Mouse (Mus musculus) embryo, embryonic 10.5 days (tissue): ENCODE results near the gene Hepacam.

Source experiments
- DNase-seq: peaks from one replicate; pipeline ENCODE4 v3.0.0-alpha.2; 2015; ENCODE audit warnings: low spot score

Hepacam gene

DNA sequence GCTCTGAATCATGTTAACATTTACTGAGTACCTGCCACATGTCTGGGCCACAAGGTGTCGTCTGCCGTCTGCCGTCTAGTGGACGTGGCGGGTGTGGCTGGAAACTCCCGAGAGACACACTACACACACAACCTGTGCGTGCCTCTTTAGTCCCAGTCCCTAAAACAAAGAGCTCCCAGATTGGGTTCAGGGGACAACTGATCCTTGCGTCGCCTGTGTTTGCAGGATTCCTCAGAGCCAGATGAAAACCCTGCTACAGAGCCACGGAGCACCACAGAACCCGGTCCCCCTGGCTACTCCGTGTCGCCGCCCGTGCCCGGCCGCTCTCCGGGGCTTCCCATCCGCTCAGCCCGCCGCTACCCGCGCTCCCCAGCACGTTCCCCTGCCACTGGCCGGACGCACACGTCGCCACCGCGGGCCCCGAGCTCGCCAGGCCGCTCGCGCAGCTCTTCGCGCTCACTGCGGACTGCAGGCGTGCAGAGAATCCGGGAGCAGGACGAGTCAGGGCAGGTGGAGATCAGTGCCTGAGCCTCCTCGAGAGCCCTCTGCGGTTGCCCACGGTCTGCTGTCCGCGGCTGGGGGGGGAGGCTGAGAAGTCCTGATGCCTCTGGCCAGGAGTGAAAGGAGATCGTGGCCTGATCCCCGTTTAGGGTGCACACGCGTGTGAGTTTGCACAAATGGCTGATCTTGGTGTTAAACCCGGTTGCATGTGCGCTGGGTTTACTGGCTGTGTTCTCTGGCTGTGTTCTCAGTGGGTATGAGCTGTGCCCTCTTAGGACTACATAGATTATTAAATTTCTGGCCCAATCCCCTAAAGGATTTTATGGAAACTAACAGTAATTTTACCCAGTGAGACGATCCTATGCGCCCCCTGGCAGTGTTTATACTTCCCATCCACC is 17.4 kb downstream of the Hepacam start:
- DNase-seq = peak; percentile 71

DNA sequence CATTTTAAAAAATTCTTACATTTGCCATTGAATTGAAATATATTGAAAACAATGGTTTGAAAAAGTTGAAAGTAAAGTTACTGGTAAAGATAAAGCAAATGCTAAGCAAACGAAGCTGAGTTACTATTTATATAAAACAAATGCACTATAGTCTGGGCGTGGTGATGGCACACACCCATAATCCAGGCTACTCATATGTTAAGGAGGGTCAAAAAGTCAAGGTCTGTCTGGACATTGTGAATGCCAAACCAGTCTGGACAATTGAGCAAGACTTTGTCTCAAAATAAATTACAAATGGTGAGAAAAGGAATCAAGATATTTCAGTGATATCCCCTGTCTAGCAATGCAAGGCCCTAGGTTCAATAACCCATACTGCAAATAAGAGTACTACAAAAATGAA is 23.7 kb downstream of the Hepacam start:
- DNase-seq = no peak

DNA sequence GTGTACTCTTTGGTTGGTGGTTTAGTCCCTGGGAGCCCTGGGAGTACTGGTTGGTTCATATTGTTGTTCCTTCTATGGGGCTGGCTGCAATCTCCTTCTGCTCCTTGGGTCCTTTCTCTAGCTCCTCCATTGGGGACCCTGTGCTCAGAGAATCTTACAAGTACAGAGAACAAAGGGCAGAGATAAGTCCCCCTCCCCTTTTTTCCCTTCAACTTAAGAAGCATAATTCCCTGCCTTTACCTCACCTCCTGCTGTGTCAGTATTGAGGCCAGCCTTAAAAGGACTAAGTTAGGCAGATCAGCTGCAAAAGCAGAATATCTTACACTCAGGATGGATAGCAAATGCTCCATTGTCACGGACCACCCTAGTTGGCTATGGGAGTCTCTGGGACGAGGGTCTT is 24.9 kb downstream of the Hepacam start:
- DNase-seq = no peak

DNA sequence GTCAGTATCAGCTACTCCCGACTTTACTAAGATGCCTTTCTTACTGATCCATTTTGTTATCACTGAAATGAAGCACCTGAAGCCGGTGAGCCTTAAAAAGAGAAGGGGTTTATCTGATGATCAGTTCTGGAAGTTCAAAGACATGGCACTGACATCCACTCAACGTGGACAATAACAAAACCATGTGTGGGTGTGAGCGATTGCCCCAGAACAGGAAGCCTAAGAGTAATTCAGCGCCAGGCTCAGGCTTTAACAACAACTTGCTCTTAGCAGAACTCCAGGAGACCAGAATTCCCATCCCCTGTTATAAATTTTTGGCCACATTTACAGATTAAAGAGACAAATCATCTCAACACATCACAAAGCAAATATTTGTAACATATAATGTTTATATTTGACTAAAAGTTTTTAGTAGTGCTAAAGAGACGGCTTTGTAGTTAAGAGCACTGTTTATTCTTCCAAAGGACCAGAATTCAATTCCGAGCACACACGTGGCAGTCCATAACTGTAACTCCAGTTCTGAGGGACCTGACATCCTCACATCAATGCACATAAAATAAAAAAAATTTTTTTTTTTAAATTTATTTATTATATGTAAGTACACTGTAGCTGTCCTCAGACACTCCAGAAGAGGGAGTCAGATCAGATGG is 26.5 kb downstream of the Hepacam start:
- no peak for DNase-seq

DNA sequence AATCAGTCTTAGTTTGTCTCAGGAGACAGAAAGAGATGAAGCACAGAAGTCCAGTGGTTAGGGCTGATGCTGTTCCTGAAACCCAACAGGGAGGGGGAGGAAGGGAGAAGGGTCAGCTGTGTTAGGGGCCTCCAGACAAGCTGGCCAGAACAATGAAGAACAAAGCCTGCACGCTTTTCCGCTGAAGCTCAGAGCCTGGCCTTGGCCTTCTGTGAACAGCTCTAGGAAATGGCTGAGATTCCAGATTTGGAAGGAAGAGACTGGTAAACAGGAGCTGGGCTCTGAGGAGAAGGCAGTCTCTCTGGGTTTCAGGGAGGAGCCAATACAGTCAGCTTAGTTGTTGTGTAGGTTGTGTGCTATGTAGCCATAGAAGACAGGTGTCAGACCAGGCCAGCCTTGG is 33.4 kb downstream of the Hepacam start:
- DNase-seq = peak; percentile 8

DNA sequence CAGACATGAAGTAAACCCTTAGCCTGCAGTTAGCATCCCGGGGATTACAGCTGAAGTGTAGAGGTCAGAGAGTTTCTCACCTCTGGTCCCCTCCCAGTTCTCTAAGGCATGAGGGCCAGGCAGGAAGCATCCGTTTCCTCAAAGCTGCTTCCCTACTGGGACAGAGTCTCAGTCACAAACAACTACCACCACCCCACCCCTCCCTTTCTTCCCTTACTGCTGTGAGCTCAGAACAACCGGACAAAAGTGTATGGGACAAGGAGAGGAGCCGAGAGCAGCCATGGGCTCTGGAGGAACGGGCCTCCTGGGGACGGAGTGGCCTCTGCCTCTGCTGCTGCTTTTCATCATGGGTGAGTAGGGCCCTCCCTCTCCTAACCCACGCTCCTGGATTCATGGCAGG is 34.7 kb downstream of the Hepacam start, which contains the start of gene Robo4:
Gene Robo4, plus strand, starts transcription at position 96 of the 400 bp plus-strand sequence.
- DNase-seq = peak; percentile 22

DNA sequence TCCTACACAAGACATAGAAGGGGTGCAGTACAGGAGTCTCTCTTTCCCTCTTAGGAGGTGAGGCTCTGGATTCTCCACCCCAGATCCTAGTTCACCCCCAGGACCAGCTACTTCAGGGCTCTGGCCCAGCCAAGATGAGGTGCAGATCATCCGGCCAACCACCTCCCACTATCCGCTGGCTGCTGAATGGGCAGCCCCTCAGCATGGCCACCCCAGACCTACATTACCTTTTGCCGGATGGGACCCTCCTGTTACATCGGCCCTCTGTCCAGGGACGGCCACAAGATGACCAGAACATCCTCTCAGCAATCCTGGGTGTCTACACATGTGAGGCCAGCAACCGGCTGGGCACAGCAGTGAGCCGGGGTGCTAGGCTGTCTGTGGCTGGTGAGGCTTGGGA is 35.4 kb downstream of the Hepacam start:
- no peak for DNase-seq

DNA sequence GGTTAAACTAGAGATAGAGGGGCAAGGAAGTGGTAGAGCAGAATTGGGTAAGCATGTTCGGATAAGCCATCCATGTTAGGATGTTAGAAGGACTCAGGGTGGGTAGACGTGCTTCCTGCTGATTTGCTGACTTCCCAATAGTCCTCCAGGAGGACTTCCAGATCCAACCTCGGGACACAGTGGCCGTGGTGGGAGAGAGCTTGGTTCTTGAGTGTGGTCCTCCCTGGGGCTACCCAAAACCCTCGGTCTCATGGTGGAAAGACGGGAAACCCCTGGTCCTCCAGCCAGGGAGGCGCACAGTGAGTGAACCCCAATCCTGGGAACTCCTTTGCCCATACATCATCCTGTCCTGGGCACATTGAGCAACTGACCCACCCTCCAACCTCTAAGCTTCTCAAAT is 35.9 kb downstream of the Hepacam start:
- DNase-seq = no peak

DNA sequence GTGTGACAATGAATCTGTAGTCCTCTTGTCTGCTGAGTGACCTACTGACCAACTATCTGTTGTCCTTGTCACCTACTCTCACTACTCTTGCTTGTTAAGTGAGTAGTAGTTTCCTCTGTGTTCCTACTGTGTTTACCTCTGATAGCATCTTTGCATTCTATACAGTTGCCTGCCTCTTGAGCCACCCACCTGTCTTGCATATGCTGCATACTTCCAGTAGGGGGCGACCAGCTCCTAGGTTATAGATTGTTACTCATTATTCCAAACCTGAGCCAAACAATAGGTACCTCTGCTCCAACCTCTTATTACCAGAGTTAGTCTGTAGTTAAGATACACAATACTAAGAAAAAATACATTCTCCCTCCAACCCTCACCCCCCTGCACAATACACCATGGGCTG is 39.2 kb downstream of the Hepacam start:
- DNase-seq = peak; percentile 61

DNA sequence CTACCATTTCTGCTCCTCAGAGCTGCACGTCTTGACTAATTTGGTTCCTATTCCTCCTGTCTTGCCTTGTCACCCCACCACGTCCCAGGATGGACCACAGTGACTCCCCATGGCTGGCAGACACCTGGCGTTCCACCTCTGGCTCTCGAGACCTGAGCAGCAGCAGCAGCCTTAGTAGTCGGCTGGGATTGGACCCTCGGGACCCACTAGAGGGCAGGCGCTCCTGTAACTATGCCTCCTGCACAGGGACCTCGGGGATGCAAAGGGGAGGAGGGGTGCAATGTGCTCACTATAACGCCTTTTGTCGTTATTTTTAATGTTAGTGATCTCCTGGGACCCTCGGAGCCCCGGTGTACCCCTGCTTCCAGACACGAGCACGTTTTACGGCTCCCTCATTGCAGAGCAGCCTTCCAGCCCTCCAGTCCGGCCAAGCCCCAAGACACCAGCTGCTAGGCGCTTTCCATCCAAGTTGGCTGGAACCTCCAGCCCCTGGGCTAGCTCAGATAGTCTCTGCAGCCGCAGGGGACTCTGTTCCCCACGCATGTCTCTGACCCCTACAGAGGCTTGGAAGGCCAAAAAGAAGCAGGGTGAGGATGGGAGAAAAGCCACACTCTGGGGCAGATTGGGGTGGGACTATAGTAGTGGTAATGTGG is 40.8 kb downstream of the Hepacam start:
- DNase-seq = peak; percentile 53

DNA sequence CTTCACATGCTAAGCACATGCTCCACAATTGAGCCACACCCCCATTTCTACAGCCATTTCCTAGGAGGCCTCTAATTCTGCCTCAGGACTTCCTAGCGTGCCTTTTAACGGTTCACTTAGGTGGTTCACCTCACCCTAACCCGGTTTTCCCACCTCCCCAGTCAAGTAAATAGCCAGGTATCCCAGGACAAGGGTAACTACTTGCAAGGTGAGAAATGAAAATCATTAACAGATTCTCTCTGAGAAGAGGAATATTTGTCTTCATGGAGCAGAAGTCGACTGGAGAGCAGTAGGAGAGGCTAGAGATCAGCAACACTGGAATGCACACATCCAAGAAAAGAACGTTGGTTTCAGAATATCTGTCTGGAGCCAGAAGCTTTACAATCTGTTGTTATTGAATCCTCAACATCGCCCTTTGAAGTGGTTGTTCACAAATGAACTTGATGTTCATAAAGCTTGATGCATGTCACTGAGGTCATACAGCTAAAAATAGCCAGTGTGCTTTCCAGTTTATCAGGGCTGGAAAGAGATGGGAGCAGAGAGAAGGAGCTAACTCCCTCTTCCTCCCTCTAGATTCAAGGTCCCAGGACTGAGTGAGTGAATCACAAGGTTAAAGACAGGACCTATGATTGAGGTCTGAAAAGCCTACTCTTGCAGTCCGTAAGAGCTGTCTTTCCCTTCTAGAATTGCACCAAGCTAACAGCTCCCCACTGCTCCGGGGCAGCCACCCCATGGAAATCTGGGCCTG is 42.7 kb downstream of the Hepacam start:
- DNase-seq = no peak

DNA sequence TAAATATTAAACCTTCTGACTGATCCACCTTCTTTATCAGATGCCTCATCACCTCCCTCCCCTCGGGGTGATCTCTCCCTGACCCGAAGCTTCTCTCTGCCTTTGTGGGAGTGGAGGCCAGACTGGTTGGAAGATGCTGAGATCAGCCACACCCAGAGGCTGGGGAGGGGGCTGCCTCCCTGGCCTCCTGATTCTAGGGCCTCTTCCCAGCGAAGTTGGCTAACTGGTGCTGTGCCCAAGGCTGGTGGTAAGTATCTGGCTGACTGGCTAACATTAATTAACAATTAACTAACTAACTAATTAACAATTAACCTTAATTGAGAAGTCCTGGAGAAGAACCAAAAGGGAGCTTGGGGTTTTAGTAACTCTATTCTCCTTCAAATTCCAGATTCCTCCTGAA is 45.8 kb downstream of the Hepacam start:
- DNase-seq = no peak

DNA sequence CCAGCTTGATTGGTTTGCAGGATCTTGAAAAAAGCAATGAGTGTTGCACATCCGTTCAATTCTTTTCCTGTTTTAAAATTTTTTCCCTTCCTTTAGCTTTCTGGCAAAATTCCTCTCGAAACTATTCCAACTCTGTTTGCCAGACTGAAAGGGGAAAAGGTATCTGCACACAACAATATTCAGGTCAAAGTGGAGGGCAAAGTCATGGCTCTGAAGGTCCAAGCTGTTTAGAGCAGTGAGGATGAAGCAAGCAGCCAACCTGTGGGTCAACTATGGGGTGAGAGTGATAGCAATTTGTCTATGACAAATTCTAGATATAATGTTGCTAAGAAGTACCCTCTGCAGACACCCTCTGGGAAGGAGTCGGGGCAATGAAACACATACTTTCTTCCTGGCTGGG is 47.5 kb downstream of the Hepacam start:
- DNase-seq = no peak

DNA sequence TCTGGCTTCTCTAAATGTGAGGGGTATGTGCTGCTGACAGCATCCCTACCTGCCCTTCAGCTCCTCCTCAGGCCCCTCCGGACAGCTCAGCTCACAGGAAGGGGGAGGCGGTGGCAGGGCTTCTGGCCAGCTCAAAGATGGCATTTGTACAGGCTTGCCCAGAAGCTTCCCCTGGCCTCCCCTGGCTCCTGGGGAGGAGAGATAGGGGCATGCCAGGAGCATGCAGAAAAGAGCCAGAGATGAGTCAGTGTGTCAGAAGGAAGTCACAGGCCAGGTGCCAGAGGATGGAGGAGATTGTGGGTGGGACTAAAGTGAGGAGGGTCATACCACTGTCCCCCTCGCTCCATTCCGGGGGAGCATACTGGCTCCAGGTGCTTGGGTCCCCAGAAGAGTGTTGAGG is 51.6 kb downstream of the Hepacam start:
- DNase-seq = no peak

DNA sequence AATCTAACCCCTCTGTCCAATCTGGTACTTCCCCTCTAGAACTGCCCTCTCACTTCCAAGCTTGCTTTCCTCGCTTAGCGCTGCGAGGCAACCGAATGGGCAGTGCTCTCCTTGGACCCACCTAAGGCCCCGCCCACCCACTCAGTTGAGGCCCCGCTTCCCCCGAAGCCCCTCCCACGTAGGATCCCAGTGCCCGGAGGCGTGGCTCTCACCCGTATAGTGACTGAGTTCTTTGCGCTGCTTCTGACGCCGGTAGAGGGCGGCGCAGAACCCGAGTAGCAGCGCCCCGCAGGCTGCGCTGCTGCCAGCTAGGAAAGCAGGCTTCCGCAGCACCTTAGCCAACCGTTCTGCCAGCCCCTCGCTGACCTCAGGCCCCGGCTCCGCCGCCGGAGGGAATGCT is 53.5 kb downstream of the Hepacam start:
- DNase-seq = peak; percentile 97

DNA sequence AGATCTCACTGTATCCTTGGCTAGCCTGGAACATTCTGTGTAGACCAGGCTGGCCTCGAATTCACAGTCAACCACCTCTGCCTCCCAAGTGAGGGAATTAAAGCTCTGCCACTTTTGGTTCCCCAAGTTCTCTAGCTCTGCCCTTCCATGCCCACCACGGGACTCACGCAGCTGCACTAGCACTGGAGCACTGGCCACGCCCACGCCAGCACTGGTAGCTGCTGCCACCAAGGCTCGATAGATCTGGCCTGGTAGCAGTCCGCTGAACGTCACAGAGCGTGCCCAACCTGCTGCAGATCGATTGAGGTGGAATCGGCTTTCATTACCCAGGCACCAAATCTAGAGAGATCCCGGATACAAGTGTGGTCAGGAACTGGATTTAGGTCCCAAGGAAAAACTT is 54.1 kb downstream of the Hepacam start:
- DNase-seq = no peak

DNA sequence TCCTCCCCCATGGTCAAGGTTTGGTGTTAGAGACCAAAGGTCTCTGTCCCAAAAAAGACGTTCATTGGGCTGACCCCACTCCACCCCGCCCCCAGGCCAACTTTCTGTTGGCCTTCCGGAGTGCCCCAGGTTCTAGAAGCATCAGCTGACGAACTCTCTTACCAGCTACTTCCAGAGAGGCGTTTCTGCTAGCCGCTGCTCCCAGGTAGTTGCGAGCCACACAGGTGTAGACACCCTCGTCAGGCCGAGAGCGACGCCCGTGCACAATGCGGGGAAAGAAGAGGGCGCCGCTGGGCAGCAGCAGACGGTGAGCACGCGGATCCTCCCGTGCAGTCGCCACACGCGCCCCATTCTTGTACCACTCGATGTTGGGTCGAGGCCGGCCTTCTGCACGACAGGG is 62.2 kb downstream of the Hepacam start:
- no peak for DNase-seq

DNA sequence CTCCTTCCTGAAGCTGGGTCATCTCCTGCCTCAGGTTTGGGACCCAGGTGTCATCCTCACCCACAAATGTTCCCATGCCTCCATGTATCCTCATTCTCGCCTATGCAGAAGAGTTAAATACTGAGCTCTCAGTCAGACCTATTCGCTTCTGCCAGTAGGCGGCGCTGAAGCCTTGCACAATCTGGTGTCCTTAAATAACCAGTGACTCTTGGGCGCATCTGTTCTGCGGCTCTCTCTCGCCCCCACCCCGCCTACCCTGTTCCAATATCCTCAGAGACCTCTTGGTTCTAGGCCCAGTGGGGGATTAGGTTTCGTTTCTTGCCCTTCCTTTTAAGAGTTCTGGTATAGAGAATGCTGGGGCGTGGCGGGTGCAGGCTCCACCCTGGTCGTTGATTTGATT is 63.4 kb downstream of the Hepacam start:
- peak; percentile 97 for DNase-seq

DNA sequence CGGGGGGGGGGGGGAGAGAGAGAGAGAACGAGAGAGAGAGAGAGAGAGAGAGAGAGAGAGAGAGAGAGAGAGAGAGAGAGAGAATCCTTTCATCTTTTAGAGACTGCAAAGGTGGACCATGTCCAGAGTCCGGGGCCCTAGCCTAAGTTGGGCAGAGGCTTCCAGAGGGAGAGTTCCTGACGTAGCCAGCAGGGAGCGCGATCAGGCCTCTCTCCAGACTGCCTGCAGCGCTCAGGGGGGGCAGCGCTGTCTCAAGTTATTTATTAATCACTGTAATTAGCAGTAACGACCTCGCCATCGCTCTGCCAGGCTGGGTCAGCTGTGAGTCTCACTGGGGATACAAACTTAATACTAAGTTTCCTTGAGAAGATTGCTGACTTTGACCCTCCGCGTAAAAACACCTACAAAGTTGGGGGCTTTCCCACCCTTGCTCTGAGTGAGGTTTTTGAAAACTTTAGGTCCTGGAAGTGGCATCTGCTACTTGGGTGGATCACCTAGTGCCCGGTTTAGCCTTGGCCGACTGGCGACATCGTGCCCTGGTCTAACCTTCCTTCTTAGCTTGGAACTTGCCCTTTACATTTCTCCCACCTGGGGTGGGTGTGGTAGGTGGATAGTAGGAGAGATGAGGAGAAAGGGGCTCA is 65.0 kb downstream of the Hepacam start:
- DNase-seq = peak; percentile 73

DNA sequence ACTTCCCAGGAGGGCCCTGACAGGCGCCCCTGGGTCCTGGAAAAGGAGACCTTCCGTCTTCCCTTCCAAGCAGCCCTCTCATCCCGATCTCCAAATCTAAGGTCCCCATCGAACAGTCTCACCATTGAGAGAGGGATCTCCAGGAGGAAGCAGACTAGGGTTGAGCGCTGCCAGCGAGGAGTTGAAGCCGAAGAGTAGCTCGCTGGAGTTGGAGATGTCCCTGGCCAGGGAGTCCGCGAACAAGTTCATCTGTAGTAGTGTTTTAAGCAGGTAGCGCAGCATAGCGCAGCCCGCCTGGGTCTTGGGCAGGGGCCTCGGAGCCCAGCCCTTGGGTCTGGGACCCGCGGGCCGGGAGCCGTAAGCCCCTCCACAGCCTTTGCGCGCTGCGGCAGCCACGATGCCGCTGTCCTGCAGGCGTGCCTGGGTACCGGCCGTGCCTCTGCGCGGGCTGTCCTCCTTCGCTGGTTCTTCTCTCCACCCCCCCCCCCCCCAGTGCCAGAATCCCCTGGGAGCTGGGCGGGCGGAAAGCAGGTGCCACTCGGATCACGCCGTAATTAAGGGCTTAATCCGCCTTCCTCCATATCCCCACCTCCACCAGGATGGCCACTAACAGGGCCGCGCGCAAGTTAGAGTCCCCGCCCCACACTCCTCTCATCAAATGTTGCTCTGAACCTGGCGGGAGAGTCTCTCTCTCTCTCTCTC is 65.7 kb downstream of the Hepacam start, which contains the start of gene Robo3:
Gene Robo3, minus strand, starts transcription at position 527 of the 702 bp plus-strand sequence.
- peak; percentile 35 for DNase-seq
